Mouse (Mus musculus) kidney, postnatal 0 days (tissue): Measurements from ENCODE around the gene Parg. TPM values are rescaled to one million over a fixed set of nuclear protein-coding genes. Genes with fewer than 3 reads are reported as not detected.

Source experiments
- ATAC-seq: fragments of 200-750 bp; cut with Nextera tagmentation; replicated peaks from 2 replicates; pipeline ENCODE4 v1.8.0; 2017; ENCODE audit warnings: low read depth, moderate number of reproducible peaks, moderate TSS enrichment, moderate library complexity; ENCODE audit not compliant: low FRiP score
- DNase-seq: peaks from one replicate; pipeline ENCODE4 v3.0.0-alpha.2; 2016; ENCODE audit warnings: low spot score
- H3K27ac ChIP-seq: fragments of 300-500 bp; sonication (generic); 2 replicates; pipeline ENCODE4 v1.5.1; 2014; ENCODE audit warnings: mild to moderate bottlenecking
- H3K27me3 ChIP-seq: fragments of 300-500 bp; sonication (generic); 2 replicates; pipeline ENCODE4 v1.6.1; 2014; ENCODE audit warnings: low read length, mixed read lengths; ENCODE audit not compliant: insufficient read depth
- H3K36me3 ChIP-seq: fragments of 300-500 bp; sonication (generic); 2 replicates; pipeline ENCODE4 v1.6.1; 2014; ENCODE audit warnings: low read length, mixed read lengths; ENCODE audit not compliant: insufficient read depth
- H3K4me1 ChIP-seq: fragments of 300-500 bp; sonication (generic); replicated peaks from 2 replicates; pipeline ENCODE4 v1.6.1; 2014; ENCODE audit warnings: antibody characterized with exemption, low read length, mixed read lengths; ENCODE audit not compliant: insufficient read depth
- H3K4me2 ChIP-seq: fragments of 300-500 bp; sonication (generic); 2 replicates; pipeline ENCODE4 v1.6.1; 2014; ENCODE audit warnings: mild to moderate bottlenecking, low read length, moderate library complexity, mixed read lengths
- H3K4me3 ChIP-seq: fragments of 300-500 bp; sonication (generic); replicated peaks from 2 replicates; pipeline ENCODE4 v1.5.1; 2014; ENCODE audit warnings: low read depth, low read length
- H3K9ac ChIP-seq: fragments of 300-500 bp; sonication (generic); 2 replicates; pipeline ENCODE4 v1.6.1; 2014; ENCODE audit warnings: low read depth, low read length
- H3K9me3 ChIP-seq: fragments of 300-500 bp; sonication (generic); replicated peaks from 2 replicates; pipeline ENCODE4 v1.6.1; 2016; ENCODE audit warnings: low read length, inconsistent platforms, mixed read lengths
- CTCF ChIP-seq: IDR thresholded peaks from 2 replicates; pipeline ENCODE4 v1.5.1; 2016; ENCODE audit warnings: antibody characterized with exemption, low read depth, mild to moderate bottlenecking, moderate library complexity
- WGBS: fragments of 180-500 bp; shearing (Covaris S2); extraction: QIAGEN DNeasy Blood & Tissue Kit; methylation state at CpG from one replicate; pipeline ENCODE4 v1.1.7; 2014; 5-methylcytosine and 5-hydroxymethylcytosine counted together
- polyA plus RNA-seq: library from polyadenylated mRNA; unstranded; fragments of >200 nt; fragmentation: Nextera tagmentation; extraction: Ambion mirVana; gene quantifications from 2 replicates; pipeline ENCODE4 v1.2.1, GENCODE M21; 2015

The Parg gene
- polyA plus RNA-seq, 1 experiment from 2014 or later = 33.3 TPM

DNA sequence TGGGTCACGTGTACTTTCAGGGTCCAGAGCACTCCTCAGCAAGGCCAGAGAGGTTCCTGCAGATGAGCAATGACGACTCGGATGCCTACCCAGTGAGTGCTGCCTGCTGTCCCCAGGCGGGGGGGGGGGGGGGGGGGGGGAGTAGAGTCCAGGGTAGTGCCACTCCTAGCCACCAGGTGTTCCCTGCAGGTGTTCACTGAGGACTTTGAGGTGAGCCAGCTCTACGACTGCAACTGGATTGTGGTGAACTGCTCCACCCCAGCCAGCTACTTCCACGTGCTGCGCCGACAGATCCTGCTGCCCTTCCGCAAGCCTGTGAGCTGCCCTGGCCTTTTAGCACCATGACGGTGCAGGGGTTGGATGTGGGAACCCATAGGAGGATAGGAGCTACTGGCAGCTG lies 142.9 kb downstream of the Parg start:
- H3K4me1 ChIP-seq = no peaks in the 10 kb centered on the region
- WGBS = 75% methylated on average over 9 of the region's 10 CpGs
- H3K9ac ChIP-seq = no peak overlapping the region
- no peak overlapping the region for H3K4me3 ChIP-seq
- no peaks in the 10 kb centered on the region for H3K27me3 ChIP-seq
- no peaks in the 10 kb centered on the region for H3K9me3 ChIP-seq
- DNase-seq = no peak
- TF ChIP-seq CTCF = no peak
- no peaks in the 10 kb centered on the region for H3K36me3 ChIP-seq
- no peak for ATAC-seq
- no peak overlapping the region for H3K27ac ChIP-seq
- H3K4me2 ChIP-seq = no peak overlapping the region

Other genes with a start within 250 kb of the Parg start
- gene Galnt15, start 173.0 kb upstream of the Parg start, polyA plus RNA-seq = 0.28 and 0.34 TPM in 2 replicates
- 30.3 and 31.6 TPM in 2 replicates for gene Oxnad1, start 116.6 kb upstream of the Parg start, polyA plus RNA-seq
- gene Dph3, start 116.2 kb upstream of the Parg start, polyA plus RNA-seq = 109 and 116 TPM in 2 replicates
- not detected in 2 replicates for gene Msmb, start 59.9 kb upstream of the Parg start, polyA plus RNA-seq
- 97.2 and 99.1 TPM in 2 replicates for gene Ncoa4, start 42.1 kb upstream of the Parg start, polyA plus RNA-seq
- 305 and 316 TPM in 2 replicates for gene Timm23, start 51 bp upstream of the Parg start, polyA plus RNA-seq
- 6.7 and 6.8 TPM in 2 replicates for gene Ogdhl, start 120.1 kb downstream of the Parg start, polyA plus RNA-seq
- not detected in 2 replicates for gene 1700024G13Rik, start 186.4 kb downstream of the Parg start, polyA plus RNA-seq